Mouse (Mus musculus): ENCODE data around the gene Gm42372. TPM values are rescaled to one million over a fixed set of nuclear protein-coding genes. Genes with fewer than 3 reads are reported as not detected.

Gm42372 gene
- polyA plus RNA-seq, 1 experiment from 2014 or later, result 2.5 TPM

- Histone ChIP-seq H3K4me2 (peak within 1 kb of the TSS; percentile 79), H3K4me1 (peaks cover 27% of the 10 kb centered on the region), H3K4me3 (peak within 1 kb of the TSS; percentile 92), H3K9ac (peak within 1 kb of the TSS; percentile 83), H3K36me3 (ENCODE audit: poor library complexity, severe bottlenecking) (peaks cover 17% of the 10 kb centered on the region), H3K9me3 (replicated peaks) (no peaks in the 10 kb centered on the region), H3K27me3 (no peaks in the 10 kb centered on the region), H3K27ac (peak within 1 kb of the TSS; percentile 20)
- ATAC-seq, result peak; percentile 89
- 0% methylated on average over 56 of the region's 58 CpGs for WGBS
These were observed 44.9 kb downstream of the Gm42372 start, which contains the start of gene Ppp5c for GRCm38 (mm10) chr7:17027588-17028343. Gene Ppp5c (minus strand): TSS chr7:17027924.

- H3K4me1 ChIP-seq, result peaks cover 27% of the 10 kb centered on the region
- H3K36me3 ChIP-seq (ENCODE audit: poor library complexity, severe bottlenecking), result peaks cover 14% of the 10 kb centered on the region
- no peaks in the 10 kb centered on the region for H3K9me3 ChIP-seq (replicated peaks)
- H3K27ac ChIP-seq, result no peak overlapping the region
- no peak overlapping the region for H3K4me2 ChIP-seq
- no peak overlapping the region for H3K4me3 ChIP-seq
- H3K9ac ChIP-seq, result no peak overlapping the region
- H3K27me3 ChIP-seq, result no peaks in the 10 kb centered on the region
- ATAC-seq, result no peak
- 77% methylated on average over 7 of the region's 7 CpGs for WGBS
These were observed 46.0 kb downstream of the Gm42372 start for GRCm38 (mm10) chr7:17028923-17029322.

GRCm38 (mm10) chr7:17030239-17030638 lies 47.4 kb downstream of the Gm42372 start:
- Histone ChIP-seq H3K27ac (no peak overlapping the region), H3K9me3 (replicated peaks) (no peaks in the 10 kb centered on the region), H3K9ac (no peak overlapping the region), H3K4me2 (no peak overlapping the region), H3K4me3 (no peak overlapping the region), H3K36me3 (ENCODE audit: poor library complexity, severe bottlenecking) (peaks cover 15% of the 10 kb centered on the region), H3K4me1 (peaks cover 19% of the 10 kb centered on the region), H3K27me3 (no peaks in the 10 kb centered on the region)
- no peak for ATAC-seq
- WGBS, result 88% methylated on average over 7 of the region's 7 CpGs

Other genes with a start within 250 kb of the Gm42372 start
- gene Ap2s1, start 244.7 kb upstream of the Gm42372 start, polyA plus RNA-seq (2015; fragmentation: Nextera tagmentation; extraction: Ambion mirVana), result 328 and 333 TPM in 2 replicates
- gene Slc1a5, start 201.7 kb upstream of the Gm42372 start, polyA plus RNA-seq (2015; fragmentation: Nextera tagmentation; extraction: Ambion mirVana), result 16.0 and 17.1 TPM in 2 replicates
- 147 and 164 TPM in 2 replicates for gene Strn4, start 167.2 kb upstream of the Gm42372 start, polyA plus RNA-seq (2015; fragmentation: Nextera tagmentation; extraction: Ambion mirVana)
- gene Fkrp, start 166.4 kb upstream of the Gm42372 start, polyA plus RNA-seq (2015; fragmentation: Nextera tagmentation; extraction: Ambion mirVana), result 24.0 and 28.0 TPM in 2 replicates
- 7.7 and 8.3 TPM in 2 replicates for gene Prkd2, start 140.2 kb upstream of the Gm42372 start, polyA plus RNA-seq (2015; fragmentation: Nextera tagmentation; extraction: Ambion mirVana)
- 2.0 and 2.3 TPM in 2 replicates for gene Dact3, start 107.8 kb upstream of the Gm42372 start, polyA plus RNA-seq (2015; fragmentation: Nextera tagmentation; extraction: Ambion mirVana)
- 9.2 and 18.2 TPM in 2 replicates for gene Gng8, start 91.3 kb upstream of the Gm42372 start, polyA plus RNA-seq (2015; fragmentation: Nextera tagmentation; extraction: Ambion mirVana)
- gene Ptgir, start 76.6 kb upstream of the Gm42372 start, polyA plus RNA-seq (2015; fragmentation: Nextera tagmentation; extraction: Ambion mirVana), result 0.14 and 0.37 TPM in 2 replicates
- gene Calm3, start 59.0 kb upstream of the Gm42372 start, polyA plus RNA-seq (2015; fragmentation: Nextera tagmentation; extraction: Ambion mirVana), result 271 and 296 TPM in 2 replicates
- gene Pnmal2, start 38.4 kb upstream of the Gm42372 start, polyA plus RNA-seq (2015; fragmentation: Nextera tagmentation; extraction: Ambion mirVana), result 59.5 and 78.0 TPM in 2 replicates
- gene Pnmal1, start 23.4 kb upstream of the Gm42372 start, polyA plus RNA-seq (2015; fragmentation: Nextera tagmentation; extraction: Ambion mirVana), result 37.0 and 40.8 TPM in 2 replicates
- gene Ccdc8, start 9.6 kb downstream of the Gm42372 start, polyA plus RNA-seq (2015; fragmentation: Nextera tagmentation; extraction: Ambion mirVana), result 6.0 and 8.6 TPM in 2 replicates
- gene Ppp5c, start 44.8 kb downstream of the Gm42372 start, polyA plus RNA-seq (2015; fragmentation: Nextera tagmentation; extraction: Ambion mirVana), result 103 and 113 TPM in 2 replicates
- 4.7 and 5.8 TPM in 2 replicates for gene Hif3a, start 79.3 kb downstream of the Gm42372 start, polyA plus RNA-seq (2015; fragmentation: Nextera tagmentation; extraction: Ambion mirVana)
- 0.53 and 1.3 TPM in 2 replicates for gene Psg16, start 91.0 kb downstream of the Gm42372 start, polyA plus RNA-seq (2015; fragmentation: Nextera tagmentation; extraction: Ambion mirVana)
- not detected in 2 replicates for gene Ceacam3, start 167.2 kb downstream of the Gm42372 start, polyA plus RNA-seq (2015; fragmentation: Nextera tagmentation; extraction: Ambion mirVana)
- gene Psg29, start 220.4 kb downstream of the Gm42372 start, polyA plus RNA-seq (2015; fragmentation: Nextera tagmentation; extraction: Ambion mirVana), result not detected in 2 replicates